Mouse (Mus musculus) heart, adult 2 months (tissue): ENCODE measurements around the gene Cyp2u1. TPM values are rescaled to one million over a fixed set of nuclear protein-coding genes. Genes with fewer than 3 reads are reported as not detected.

Source experiments
- DNase-seq, 2 experiments: peaks; one replicate each; pipeline ENCODE4 v3.0.0; 2021
- H3K27ac ChIP-seq: fragments of 200-600 bp; 2 replicates; pipeline ENCODE4 v1.8.1; 2022
- H3K27me3 ChIP-seq: fragments of 200-500 bp; 2 replicates; pipeline ENCODE4 v1.6.1; 2012; ENCODE audit warnings: mild to moderate bottlenecking, low read length, inconsistent platforms, mixed read lengths; ENCODE audit not compliant: control insufficient read depth, insufficient read depth
- H3K36me3 ChIP-seq: fragments of 200-500 bp; 2 replicates; pipeline ENCODE4 v1.6.1; 2012; ENCODE audit warnings: low read length, inconsistent platforms; ENCODE audit not compliant: control insufficient read depth, insufficient read depth
- H3K4me1 ChIP-seq: fragments of 200-500 bp; 2 replicates; pipeline ENCODE4 v1.6.1; 2011; ENCODE audit warnings: low read length; ENCODE audit not compliant: control insufficient read depth, insufficient read depth
- H3K4me3 ChIP-seq: fragments of 200-600 bp; 2 replicates; pipeline ENCODE4 v1.8.1; 2022
- H3K79me2 ChIP-seq: fragments of 200-500 bp; replicated peaks from 2 replicates; pipeline ENCODE4 v1.6.1; 2012; ENCODE audit warnings: mild to moderate bottlenecking, inconsistent platforms, low read length, moderate library complexity, mixed read lengths; ENCODE audit not compliant: control insufficient read depth, insufficient read depth
- H3K9ac ChIP-seq: fragments of 200-500 bp; 2 replicates; pipeline ENCODE4 v1.6.1; 2012; ENCODE audit warnings: low read depth, mild to moderate bottlenecking, control low read depth, inconsistent platforms, low read length, mixed read lengths
- CTCF ChIP-seq: fragments of 200-600 bp; IDR thresholded peaks from 2 replicates; pipeline ENCODE4 v1.8.1; 2022; ENCODE audit warnings: antibody characterized with exemption, mild to moderate bottlenecking, moderate library complexity
- EP300 ChIP-seq: fragments of 200-500 bp; IDR thresholded peaks from 2 replicates; pipeline ENCODE4 v1.6.1; 2011; ENCODE audit warnings: low read depth, low read length, control low read depth; ENCODE audit not compliant: insufficient read depth
- POLR2A ChIP-seq: fragments of 200-500 bp; IDR thresholded peaks from 2 replicates; pipeline ENCODE4 v1.6.1; 2011; ENCODE audit warnings: mild to moderate bottlenecking, low read depth, low read length, control low read depth; ENCODE audit not compliant: insufficient read depth
- WGBS: fragments of 180-500 bp; shearing (Covaris S2); methylation state at CpG from one replicate; pipeline ENCODE4 v1.1.7; 2018; 5-methylcytosine and 5-hydroxymethylcytosine counted together
- intact Hi-C: fragments of 180-260 bp; cut with DNase I; formaldehyde crosslinking; loops from one replicate; pipeline ENCODE4 v1.15.1; 2025
- polyA plus RNA-seq: library from polyadenylated mRNA; depleted of rRNA; stranded (reverse); fragments of >200 nt; gene quantifications from 2 replicates; pipeline ENCODE4 v1.2.3, GENCODE M21; 2012; rRNA removed
- total RNA-seq, 2 experiments: library from RNA; stranded (reverse); gene quantifications; 2 replicates each; pipeline ENCODE4 v1.2.3; 2021

Gene Cyp2u1
- total and polyA plus RNA-seq, 3 experiments = 13.0 to 40.9 (median 32.8) TPM

DNA sequence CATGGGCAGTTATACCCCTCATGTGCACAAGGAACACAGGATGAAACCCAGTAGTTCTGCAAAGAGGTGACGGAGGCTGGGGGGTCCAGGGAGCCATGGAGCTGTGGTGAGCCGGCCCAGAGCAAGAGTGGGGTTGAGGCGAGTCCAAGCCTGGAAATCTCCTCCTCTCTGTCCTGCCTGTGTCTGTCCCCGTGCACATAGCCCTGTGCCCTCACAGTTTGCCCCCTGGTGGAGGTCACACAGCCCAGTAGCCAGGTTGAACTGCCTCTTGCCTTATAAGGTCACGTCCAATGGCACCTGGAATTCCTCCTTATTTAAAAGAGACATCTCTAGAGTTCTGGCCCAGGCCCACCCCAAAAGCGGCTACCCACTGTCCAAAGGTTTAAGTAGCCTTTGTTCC lies 55.6 kb downstream of the Cyp2u1 start:
- H3K27ac ChIP-seq = peak overlapping the region; percentile 85; the same call in 1 of the 2 replicates
- no peak overlapping the region for H3K4me3 ChIP-seq
- H3K36me3 ChIP-seq = no peaks in the 10 kb centered on the region
- TF ChIP-seq CTCF (no peak), EP300 (no peak), POLR2A (no peak)
- no peaks in the 10 kb centered on the region for H3K79me2 ChIP-seq
- DNase-seq = no peak
- intact Hi-C loops = no loop called here
- 73% methylated on average over 6 of the region's 6 CpGs for WGBS
- no peaks in the 10 kb centered on the region for H3K27me3 ChIP-seq
- no peak overlapping the region for H3K9ac ChIP-seq
- peaks cover 12% of the 10 kb centered on the region for H3K4me1 ChIP-seq

DNA sequence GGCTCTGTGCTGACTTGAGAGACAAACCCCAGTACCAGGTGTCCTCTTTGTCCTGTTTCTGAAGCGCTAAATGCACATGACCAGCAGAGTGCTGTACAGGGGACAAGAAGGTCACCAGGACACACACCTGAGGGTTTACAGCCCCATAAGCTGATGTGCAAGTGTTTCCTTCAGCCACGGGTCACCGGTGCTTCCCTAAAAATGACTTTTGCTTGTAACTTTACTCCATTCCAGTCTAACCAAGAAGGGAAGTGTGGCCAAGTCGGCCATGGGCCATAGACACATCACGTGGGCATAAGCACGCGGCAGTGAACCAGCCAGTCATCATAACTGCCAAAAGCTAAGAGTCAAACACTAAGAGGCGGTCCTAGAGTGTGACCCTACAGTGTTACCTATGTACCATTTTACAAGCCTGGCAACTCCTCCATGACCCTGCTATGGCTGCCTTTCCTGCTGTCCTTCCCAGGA lies 56.4 kb downstream of the Cyp2u1 start:
- Histone ChIP-seq H3K4me3 (no peak overlapping the region), H3K4me1 (peaks cover 11% of the 10 kb centered on the region), H3K27ac (peak overlapping the region; percentile 85), H3K36me3 (no peaks in the 10 kb centered on the region), H3K27me3 (no peaks in the 10 kb centered on the region), H3K79me2 (no peaks in the 10 kb centered on the region), H3K9ac (no peak overlapping the region)
- TF ChIP-seq EP300 (no peak; the same call in 1 of the 2 replicates), CTCF (no peak), POLR2A (no peak)
- 67% methylated on average over 8 of the region's 8 CpGs for WGBS
- peak; percentile 52 to 67 for DNase-seq
- intact Hi-C loops = no loop called here

DNA sequence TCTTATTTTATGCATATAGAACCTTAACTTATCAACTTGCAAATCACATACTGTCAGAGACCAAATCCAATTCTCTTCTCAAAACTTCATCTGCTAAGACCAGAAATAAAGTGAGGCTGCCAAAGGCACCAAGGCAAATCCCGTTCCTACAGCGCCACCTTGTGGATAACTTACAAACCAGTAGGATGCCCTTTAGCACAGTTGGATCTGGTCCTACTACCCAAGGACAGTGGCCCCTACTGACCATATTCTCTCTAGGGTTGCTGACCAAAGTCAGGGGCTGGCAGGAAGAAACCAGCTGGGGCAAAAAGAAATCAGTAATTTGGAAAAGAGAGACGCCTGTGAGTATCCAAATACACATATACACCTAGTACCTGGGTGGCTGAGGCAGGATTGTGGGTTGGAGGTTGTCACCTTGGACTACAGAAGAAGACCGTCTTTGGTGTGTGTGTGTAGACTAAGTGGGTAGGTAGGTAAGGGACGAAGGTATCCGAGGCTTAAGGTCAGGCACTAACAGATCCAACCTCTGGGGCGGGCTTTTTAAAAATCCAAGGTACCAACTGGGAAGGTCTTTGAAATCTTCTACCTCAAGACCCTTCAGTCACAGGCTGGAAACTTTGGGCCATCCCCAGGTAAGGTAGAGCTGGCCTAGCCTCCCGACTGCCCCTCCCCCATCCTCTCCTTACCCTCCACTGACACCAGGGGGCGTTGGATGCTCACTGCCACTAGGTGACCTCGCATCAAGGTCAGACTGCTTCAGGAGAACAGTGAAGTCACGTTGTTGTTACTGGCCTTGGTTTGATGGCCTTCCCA lies 57.1 kb downstream of the Cyp2u1 start:
- intact Hi-C loops = no loop called here
- Histone ChIP-seq H3K4me1 (peaks cover 9% of the 10 kb centered on the region), H3K4me3 (no peak overlapping the region), H3K27me3 (no peaks in the 10 kb centered on the region), H3K36me3 (no peaks in the 10 kb centered on the region), H3K27ac (peak overlapping the region; percentile 85), H3K79me2 (no peaks in the 10 kb centered on the region), H3K9ac (no peak overlapping the region)
- WGBS = 44% methylated on average over 11 of the region's 11 CpGs
- TF ChIP-seq CTCF (peak; percentile 71), POLR2A (no peak), EP300 (peak; percentile 73; the same call in 1 of the 2 replicates)
- peak; percentile 56 to 69 for DNase-seq

Other genes starting within 250 kb of the Cyp2u1 start
- under 1 TPM; 0.23 to 0.34 TPM for gene Lef1, start 192.8 kb downstream of the Cyp2u1 start, total RNA-seq
- gene Lef1, start 192.8 kb downstream of the Cyp2u1 start, polyA plus RNA-seq = 0.88 and 1.5 TPM in 2 replicates
- gene Hadh, start 31.1 kb downstream of the Cyp2u1 start, total RNA-seq = 100 to 1,000 TPM; 648 to 774 TPM
- 619 and 842 TPM in 2 replicates for gene Hadh, start 31.1 kb downstream of the Cyp2u1 start, polyA plus RNA-seq
- 1 to 10 TPM; 1.4 to 2.5 TPM for gene Sgms2, start 188.2 kb upstream of the Cyp2u1 start, total RNA-seq
- 0.92 and 0.97 TPM in 2 replicates for gene Sgms2, start 188.2 kb upstream of the Cyp2u1 start, polyA plus RNA-seq